Mouse (Mus musculus) liver, postnatal 0 days (tissue): ENCODE measurements around the gene Dlx1.

Experiments used
- CTCF ChIP-seq: sonication (generic); IDR thresholded peaks from 2 replicates; pipeline ENCODE4 v1.5.1; 2016; ENCODE audit warnings: antibody characterized with exemption, low read depth
- EP300 ChIP-seq: IDR thresholded peaks from 2 replicates; pipeline ENCODE4 v1.6.1; 2016; ENCODE audit warnings: antibody characterized with exemption, low read depth, mild to moderate bottlenecking

DNA sequence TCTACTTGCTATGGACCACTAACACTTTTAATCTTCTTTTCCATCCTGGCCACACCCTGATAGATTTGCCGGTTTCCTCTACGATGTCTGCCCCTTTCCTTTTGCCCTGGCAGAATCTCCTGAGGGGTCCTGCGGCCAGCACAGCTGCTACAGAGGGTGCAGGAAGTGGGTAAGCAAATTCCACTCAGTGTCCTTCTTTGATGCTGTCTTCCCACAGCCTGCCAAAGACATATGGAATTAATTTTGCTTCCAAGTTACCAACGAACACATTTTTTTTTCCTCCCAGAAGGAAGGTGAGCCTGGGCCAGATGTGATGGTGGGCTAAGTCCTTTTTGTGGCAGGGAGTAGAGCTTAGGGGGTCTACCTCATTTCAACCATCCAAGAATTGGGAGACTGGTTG is 45.8 kb downstream of the Dlx1 start:
- no peak for TF ChIP-seq CTCF
- TF ChIP-seq EP300, result no peak
